Mouse (Mus musculus) A20 (cell line): ENCODE measurements around the gene Fancc.

Experiments
- DNase-seq: peaks from one replicate; pipeline ENCODE4 v3.0.0-alpha.2; 2011; ENCODE audit warnings: low read depth, low spot score

Gene Fancc

DNA sequence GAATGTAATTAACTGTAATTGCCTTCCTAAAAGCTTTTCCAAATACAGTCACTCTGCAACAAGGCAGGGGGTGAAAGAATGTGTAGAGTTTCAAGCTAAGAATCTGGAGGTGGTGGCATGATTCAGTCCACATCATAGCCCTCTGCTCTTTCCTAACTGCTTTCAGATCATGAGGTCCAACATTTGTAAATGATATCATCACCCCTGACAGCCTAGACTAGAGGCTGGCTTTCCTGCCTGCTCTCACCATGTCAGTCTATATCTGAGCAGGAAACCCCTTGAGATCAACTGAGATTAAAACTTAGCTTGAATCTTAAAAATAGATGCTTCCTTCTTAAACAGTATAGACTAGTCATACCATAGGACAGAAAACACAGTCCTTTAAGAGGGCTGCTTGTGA, 75.9 kb downstream of the Fancc start:
- DNase-seq = no peak

DNA sequence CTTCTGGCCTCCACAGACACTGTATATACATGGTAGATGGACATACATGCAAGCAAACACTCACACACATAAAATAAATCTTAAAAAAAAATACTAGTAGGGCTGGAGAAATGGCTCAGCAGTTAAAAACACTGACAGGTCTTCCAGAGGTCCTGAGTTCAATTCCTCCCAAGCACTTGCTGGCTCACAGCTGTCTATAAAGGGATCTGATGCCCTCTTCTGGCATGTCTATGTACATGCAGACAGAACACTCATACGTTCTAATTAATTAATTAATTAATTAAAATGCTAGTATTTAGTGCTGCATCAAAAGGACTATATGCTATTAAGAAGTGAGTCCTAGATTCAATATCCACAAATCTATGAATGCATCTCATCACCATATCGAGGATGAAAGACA, 78.9 kb downstream of the Fancc start:
- peak; percentile 26 for DNase-seq

DNA sequence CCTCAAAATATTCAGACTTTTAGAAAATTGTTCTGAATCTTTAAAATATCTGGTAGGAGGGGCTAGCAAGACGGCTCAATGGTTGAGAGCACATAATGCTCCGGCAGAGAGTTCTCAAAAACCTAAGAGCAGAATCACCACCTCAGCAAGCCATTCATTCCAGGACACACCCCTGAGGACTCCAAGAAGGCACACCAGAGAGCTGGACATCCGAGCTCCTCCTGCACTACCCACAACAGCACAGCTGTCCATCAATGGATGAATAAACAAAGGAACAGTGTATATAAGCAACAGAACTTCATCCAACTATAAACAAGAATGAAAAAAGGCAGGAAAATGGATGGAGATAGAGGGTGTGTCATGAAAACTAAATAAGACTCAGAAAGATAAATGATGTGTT, 80.3 kb downstream of the Fancc start:
- no peak for DNase-seq

DNA sequence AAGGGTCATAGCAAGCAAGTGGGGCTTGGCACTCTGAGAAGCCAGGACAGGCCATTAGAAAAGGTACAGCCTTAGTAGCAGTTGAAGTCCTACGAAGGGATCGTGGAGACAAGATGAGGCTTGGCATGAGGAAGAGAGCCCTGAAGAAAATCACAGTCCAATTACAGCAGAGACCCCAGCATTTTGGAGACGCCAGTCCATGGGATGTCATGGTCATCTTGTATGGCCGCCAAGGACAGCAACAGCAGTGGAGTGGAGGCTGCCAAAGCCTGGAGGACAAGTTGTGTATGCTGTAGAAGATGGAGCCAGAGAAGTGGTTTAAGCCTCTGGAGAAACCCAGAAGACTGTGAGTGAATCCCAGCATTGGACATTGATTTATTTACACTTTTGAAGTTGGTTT, 84.4 kb downstream of the Fancc start:
- DNase-seq = no peak

DNA sequence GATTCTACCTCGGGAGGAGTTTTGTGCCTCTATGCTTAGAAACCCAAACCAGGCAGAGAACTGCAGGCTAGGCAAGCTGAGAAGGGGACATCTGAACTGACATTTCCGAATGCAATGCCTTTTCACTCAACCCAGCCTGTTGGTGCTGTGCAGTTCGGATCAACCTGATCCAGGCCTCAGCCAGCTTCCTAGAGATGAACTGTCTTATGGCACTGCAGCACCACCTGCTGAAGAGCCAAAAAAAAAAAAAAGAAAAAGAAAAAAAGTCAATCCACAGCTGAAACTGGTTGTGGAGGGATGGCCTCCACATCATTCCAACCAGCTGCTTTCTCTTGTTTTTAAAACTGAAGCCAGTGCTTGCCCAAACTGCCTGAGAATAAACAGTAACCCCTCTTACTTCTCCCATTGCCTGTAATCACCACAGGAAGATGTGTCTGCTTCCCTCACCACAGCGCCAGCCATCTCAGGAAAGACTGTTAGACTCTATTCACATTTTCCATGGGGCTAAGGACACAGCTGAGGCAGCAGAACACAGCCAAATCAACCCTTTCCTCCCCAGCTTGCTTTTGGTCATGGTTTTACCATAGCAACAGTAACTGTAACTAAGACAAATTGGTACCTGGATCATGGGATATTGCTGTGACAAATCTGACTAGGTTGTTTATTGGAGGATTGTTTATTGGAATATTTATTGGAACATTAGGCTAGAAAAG, 85.6 kb downstream of the Fancc start:
- no peak for DNase-seq

DNA sequence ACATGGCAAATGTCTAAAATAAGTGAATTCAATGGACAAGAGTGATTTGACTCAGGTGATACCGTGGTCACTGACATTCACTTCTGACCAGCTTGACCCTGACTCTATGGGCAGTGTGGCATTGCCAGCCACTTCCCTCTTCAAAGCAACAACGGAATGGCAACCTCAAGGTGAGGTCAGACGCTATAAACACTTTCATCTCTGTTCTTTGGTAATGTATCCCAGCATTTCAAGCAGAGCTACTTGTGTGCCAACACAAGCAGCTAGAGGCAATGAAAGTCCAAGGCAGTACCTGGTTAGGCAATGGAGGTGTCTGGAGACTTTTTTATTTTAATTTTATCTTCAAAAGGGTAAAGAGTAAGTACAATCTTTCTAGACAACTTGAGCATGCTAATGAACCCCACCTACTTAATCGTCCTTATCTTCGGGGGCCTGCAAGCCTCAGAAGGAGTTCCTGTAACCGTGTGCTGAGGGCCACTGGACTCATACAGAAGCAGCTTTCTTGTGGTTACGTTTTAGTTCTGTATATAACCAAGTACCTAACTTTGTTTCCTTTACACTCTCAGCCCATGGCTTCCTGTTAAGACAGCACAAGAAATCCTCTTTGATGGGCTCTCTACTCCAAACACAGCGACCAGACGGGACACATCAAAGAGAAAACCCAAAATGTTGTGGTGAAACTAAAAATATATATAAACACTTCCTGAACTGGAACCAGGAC, 86.3 kb downstream of the Fancc start:
- no peak for DNase-seq

DNA sequence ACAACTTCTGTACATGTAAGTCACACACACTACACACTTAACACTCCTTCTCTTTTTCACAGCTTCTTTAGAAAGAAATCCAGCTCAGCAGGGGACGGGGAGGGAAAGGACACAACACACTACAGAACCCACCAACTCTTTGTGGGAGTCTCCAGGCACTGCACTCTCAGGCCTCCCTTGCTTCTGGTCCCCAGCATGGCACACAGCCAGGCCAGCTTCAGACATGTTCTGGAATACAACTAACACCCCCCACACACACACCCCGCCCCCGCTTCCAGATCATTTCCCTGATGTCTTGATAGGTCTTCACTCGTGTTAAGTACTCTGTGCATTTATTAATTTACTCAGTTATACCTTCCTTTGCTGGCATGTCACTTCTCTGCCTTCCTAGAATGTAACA, 91.9 kb downstream of the Fancc start:
- no peak for DNase-seq

DNA sequence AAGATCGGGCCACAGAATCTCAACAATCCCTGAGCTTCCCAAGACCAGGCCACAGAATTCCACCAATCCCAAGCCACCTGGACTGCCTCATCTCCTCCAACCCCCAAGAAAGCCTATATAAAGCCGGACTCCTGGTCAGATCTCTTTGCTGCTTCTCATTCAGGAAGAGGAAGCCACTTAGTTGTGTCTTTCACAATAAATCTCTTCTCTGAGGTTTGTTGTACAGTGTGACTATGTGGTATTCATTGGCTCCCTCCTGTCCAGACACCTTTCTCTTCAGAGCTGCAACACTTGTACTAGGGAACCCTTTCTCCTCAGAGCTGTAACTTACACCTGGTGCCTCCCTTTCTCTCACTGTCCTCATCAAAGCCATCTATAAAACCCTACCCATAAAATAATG, 92.4 kb downstream of the Fancc start:
- DNase-seq = no peak

DNA sequence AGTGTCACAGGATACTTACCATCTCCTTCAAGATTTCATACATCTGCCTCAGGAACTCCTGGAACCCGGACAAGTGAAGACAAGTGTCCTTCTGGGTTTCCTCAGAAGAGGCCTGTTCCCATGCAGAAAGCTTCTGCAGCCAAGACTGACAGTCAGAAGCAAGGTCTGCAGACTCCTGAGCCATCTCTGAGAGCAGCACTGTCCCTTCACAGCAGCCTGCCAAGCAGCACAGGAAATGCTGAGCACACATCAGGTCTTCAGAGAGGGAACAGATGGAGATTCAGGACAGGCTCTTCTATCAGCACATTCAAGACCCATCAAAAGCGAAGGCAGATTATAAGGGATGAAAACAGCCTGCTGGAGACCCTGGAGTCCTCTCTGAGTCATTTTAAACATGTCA, 94.3 kb downstream of the Fancc start:
- no peak for DNase-seq

DNA sequence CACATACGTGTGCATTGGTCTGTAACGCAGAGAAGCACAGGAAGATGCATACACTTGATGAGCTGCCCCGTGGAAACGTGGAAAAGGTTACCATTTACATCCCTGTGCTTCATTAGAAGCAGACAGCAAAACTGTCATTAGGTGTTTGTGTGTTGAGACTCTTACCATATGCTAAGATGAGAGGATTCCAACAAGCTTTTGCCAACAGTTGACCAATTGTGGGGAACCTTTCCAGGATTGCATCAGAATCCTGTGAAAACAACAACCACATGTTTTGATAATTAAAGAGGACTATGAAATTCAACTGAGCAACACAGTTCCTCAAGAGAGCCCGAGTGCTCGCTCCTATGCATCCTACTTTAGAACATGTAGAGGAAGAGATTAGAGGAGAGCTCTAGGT, 97.0 kb downstream of the Fancc start:
- DNase-seq = no peak

DNA sequence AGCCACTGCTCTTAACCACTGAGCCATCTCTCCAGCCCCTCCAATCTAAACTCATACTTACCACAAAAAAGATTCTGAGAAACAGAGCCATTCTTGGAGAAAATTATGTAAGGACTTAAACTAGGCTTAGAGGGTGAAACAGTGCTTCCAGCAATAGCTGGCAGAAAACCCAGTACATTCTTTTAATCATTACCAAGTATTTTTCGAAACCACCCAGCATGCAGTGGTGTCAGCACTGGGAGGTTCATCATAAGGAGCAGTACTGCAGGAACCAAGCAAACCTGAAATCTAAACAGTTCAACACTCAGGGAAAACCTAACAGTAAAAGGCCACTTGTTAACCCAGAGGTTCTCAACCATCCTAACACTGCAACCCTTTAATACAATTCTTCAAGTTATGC, 99.7 kb downstream of the Fancc start:
- DNase-seq = no peak

DNA sequence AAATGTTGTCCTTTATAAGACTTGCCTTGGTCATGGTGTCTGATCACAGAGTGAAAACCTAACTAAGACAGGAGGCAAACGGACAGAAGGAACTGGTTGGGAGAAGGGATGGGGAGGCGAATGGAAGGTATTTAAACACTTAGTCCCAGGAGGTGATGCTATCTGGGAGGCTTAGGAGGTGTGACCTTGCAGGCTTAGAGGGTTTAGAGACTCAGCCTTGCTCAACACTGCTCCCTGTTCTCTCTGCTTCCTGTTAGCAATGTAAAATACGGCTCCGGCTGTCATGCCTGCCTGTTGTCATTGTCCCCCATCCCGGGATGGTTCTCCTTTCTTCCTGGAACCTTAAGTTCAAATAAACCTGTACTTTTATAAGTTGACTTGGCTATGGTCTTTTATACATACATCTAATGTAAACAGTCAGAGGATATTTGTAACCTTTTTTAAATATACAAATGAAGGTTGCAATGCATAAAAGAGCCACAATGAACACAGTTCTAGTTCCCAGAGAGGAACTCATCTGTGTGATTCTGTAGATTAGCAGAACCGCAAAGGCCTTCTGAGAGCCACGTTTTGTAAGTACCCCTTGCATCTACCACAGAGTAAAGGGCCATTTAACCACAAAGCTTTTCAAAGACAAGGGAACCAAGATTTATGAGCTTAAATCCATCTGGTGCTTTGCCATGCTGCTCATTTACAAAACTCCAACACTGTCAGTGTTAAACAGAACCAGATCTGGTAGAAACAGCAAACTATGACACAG, 102.6 kb downstream of the Fancc start:
- no peak for DNase-seq

DNA sequence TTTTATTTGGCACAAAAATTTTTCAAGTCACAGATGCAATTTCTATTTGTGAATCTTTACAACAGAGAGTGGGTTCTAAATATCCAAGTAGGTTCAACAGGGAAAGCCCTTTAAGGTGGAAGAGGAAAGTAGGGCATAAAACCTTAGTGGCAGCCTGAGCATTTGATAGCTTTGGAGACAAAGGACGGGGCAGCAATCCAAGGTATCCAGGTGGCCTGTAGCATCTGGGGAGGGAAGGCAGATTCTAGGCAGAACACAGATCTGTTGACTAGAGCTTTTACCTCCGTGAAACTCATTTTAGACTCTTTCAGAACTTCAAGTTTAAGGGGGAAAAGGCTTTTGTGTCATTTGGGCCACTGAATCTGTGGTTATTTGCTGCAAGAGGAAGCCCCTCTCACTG, 111.8 kb downstream of the Fancc start:
- DNase-seq = no peak

DNA sequence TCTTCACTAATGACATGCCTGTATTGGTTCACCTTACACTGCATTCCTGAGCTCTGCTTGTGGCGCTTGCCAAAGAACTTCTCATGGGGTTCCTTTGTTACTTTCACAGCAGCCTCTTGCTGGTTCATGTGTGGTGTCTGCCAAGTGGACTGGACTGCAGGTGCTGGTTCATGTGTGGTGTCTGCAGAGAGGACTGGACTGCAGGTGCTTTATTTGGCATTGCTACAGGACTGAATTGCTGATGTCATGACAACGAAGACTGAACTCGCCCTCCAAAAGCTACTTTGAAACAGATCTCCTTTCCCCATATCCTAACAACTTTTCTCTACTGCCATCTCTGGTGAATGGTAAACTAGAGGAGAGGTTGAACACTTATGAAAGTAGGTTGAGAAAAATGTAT, 112.3 kb downstream of the Fancc start:
- DNase-seq = no peak

DNA sequence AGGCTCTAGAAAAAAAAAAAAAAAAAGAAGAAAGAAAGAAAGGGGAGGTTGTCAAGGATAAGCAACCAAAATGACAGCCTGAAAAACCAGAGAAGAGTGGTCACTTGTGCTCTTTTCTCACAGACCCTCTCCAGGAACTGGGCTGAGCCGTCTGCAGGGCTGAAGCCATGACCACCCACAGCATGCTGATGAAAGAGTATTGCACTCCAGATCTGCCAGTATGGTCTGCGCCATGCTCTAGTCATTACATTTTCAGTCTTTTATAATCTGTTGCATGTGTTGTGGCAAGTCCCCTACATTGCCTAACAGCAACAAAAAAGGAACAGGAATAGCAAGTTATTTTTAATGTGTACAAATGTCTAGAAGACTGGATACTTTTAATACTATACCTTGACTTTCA, 114.9 kb downstream of the Fancc start:
- no peak for DNase-seq

DNA sequence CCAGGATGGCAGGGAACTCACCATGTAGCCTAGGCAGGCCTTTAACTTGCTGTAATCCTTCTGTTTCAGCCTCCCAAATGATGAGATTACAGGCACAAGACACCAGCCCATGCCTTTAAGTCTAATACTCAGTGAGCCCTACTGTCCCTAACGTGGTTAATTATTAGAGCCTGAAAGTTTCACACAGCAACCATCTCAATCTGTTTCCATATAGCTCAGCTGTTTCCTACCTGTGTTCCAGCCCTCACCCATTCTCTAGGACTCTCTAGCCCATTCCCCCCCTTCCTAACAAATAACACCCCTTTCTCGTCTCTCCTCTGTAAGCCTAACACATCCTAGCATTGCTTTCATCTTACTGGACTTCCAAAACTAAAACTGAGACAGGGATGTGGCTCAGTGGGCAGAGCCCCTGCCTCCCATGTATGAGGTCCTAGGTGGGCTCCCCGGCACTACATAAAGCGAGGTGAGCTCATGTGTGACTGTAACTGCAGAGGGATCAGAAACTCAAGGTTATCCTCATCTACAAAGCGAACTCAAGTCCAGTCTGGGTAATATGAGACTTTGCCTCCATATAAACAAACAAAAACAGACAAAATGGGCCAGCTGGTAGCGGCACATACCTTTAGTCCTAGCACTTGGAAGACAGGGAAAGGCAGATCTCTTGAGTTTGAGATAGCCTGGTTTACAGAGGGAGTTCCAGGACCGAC, 123.5 kb downstream of the Fancc start:
- DNase-seq = no peak

DNA sequence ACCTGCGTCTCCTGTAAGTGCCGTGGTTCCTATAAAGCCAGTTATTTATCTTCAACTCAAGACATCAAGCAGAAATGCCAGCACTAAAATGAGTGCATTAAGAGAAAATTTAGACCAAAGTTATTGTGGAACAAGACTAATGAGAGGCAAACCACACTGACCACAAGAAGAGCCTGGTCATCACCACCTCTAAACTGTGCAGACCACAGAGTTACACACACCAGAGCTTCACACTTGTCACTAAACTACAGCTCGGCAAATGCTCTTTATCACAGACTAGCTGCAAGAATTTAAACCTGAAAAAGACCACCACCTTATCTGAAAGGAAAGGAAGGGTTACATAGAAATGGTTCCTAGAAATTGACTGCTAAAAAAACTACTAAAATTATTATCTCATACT, 135.3 kb downstream of the Fancc start:
- no peak for DNase-seq

DNA sequence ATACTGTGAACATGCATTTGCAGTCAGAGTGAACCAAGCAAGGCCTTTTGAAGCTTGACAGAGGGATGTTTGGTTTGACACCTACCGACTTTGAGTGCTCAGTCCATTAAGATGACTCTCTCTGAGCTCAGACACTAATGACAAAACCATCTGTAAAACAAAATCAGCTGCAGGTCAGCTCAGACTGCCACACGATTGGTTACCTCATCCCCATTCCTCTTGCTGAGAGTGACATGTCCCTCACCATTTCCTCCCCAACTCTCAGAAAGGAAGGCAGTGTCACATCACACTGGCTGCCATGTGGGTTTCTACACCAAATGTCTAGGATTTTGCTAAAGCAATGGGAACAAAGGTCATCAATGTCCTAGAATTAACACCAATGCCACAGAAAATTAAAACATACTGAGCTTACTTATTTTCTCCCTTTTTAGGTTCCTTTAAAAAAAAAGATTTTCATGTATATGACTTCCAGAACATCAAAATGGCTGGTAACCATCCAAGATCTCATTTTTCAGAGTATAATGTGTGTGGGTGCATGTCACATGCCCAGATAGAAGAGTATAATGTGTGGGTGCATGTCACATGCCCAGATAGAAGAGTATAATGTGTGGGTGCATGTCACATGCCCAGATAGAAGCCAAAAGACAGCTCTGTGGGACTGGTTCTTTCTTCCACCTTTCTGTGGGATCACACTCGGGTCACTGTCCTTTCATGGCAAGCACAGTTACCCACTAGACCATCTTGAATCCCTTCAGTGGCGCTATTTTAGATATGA, 136.8 kb downstream of the Fancc start:
- DNase-seq = no peak

DNA sequence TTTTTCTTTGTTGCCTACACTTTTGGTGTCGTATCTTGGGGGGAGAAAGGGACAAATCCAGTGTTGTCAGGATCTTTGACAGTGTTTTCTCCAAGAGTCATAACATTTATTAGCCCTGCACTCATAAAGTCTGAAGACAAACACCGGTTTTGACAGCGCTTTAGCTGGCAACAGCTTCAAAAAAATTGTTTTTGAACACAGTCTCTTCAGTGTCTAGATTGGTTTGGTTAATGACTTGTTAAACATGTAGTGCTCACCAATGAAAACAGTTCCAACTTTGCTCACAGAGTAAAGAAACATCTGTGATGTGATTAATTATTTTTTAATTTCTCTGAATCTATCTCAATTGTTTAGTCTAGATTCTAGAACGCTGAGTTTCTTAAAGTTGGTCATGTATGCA, 137.7 kb downstream of the Fancc start:
- no peak for DNase-seq

DNA sequence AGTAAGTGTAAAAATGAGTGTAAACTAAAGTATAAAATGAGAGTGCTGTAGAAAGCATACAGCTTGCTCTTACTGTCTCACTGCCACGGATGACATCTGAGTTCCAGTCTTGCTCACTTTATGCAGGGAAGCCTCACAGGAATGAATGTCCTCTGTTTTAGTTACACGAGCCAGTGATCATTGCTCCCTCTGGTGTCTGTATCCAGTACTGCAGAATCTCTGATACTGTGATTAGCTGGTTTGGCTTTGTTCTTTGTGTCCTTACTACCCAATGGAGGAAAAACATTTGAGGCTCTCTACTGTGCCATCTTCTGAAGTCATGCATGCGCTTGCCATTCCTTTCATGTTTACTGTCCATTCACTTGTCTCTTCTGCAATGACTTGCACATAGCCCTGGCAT, 140.5 kb downstream of the Fancc start:
- peak; percentile 61 for DNase-seq

DNA sequence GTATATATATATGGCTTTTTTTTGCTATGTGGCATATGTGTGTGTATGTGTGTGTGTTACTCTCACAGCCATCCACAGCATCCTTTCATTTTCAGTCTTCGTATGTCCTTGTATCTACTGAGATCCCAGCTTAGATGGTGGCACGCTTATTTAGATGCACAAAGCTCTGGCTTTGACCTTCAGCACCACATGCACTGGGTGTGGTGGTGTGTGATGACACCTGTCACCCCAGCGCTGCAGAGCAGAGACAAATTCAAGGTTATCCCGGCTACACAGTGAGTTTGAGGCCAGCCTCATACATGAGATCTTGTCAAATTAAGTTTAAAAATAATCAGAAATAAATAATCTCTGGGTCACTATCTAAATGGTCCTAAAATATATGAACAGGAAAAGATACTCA, 141.0 kb downstream of the Fancc start:
- DNase-seq = no peak
